Mouse (Mus musculus): ENCODE measurements around the gene Ifrd2. TPM values are rescaled to one million over a fixed set of nuclear protein-coding genes. Genes with fewer than 3 reads are reported as not detected.
A peak's percentile ranks its signal among the peaks of the same experiment; 100 is the strongest.
"Not testable (repeated sequence)": the region's sequence is repeated elsewhere in the genome, so short reads cannot be mapped to it uniquely, and the experiment has no call there.

Ifrd2 gene
- total RNA-seq, 2 experiments from 2014 or later = 36.9 to 40.7 TPM

GRCm38 (mm10) chr9:107571534-107572326, 15.7 kb upstream of the Ifrd2 start:
- intact Hi-C loops (cut with DNase I) = no loop called here
- DNase-seq = no peak

- no peak for DNase-seq
- intact Hi-C loops (cut with DNase I) = no loop called here
Observed at GRCm38 (mm10) chr9:107572327-107572662, 15.1 kb upstream of the Ifrd2 start.

- DNase-seq; intact Hi-C loops (cut with DNase I): not testable (repeated sequence)
Observed at GRCm38 (mm10) chr9:107573774-107574173, 13.7 kb upstream of the Ifrd2 start.

GRCm38 (mm10) chr9:107575579-107576356, 11.7 kb upstream of the Ifrd2 start:
- intact Hi-C loops (cut with DNase I) = no loop called here

GRCm38 (mm10) chr9:107576357-107577107, 10.9 kb upstream of the Ifrd2 start, which contains the start of gene Hyal1:
TSS of gene Hyal1 (plus strand) at chr9:107576927.
- DNase-seq = peak; percentile 88 to 90
- intact Hi-C loops (cut with DNase I) = no loop called here

More at GRCm38 (mm10) chr9:107575579-107576356, 11.7 kb upstream of the Ifrd2 start:
- DNase-seq = no peak

- intact Hi-C loops (cut with DNase I) = no loop called here
- no peak for DNase-seq
Observed at GRCm38 (mm10) chr9:107577871-107578270, 9.6 kb upstream of the Ifrd2 start.

GRCm38 (mm10) chr9:107578587-107578986, 8.9 kb upstream of the Ifrd2 start, which contains the start of gene Naa80:
TSS of gene Naa80 (plus strand) at chr9:107578887.
- no peak for DNase-seq
- intact Hi-C loops (cut with DNase I) = no loop called here

GRCm38 (mm10) chr9:107579023-107579900, 8.2 kb upstream of the Ifrd2 start:
- intact Hi-C loops (cut with DNase I) = no loop called here
- no peak for DNase-seq

- intact Hi-C loops (cut with DNase I) = no loop called here
- peak; percentile 95 for DNase-seq
Observed at GRCm38 (mm10) chr9:107580501-107581317, 6.7 kb upstream of the Ifrd2 start, which contains the start of gene Hyal3. TSS of gene Hyal3 (plus strand) at chr9:107580818.

- intact Hi-C loops (cut with DNase I) = no loop called here
Observed at GRCm38 (mm10) chr9:107581584-107581983, 5.9 kb upstream of the Ifrd2 start.

GRCm38 (mm10) chr9:107582509-107583062, 4.9 kb upstream of the Ifrd2 start:
- no peak for DNase-seq
- intact Hi-C loops (cut with DNase I) = no loop called here

More at GRCm38 (mm10) chr9:107581584-107581983, 5.9 kb upstream of the Ifrd2 start:
- DNase-seq = no peak

GRCm38 (mm10) chr9:107583174-107583573, 4.3 kb upstream of the Ifrd2 start:
- DNase-seq = no peak
- intact Hi-C loops (cut with DNase I) = no loop called here

GRCm38 (mm10) chr9:107586504-107586903, 938 bp upstream of the Ifrd2 start:
- intact Hi-C loops (cut with DNase I) = no loop called here
- DNase-seq = no peak

- peak in 1 of 2 experiments; percentile 74 for DNase-seq
- intact Hi-C loops (cut with DNase I) = no loop called here
Observed at GRCm38 (mm10) chr9:107587833-107588639, 594 bp downstream of the Ifrd2 start.

GRCm38 (mm10) chr9:107590058-107590772, 2.8 kb downstream of the Ifrd2 start:
- peak; percentile 63 to 70 for DNase-seq
- intact Hi-C loops (cut with DNase I) = no loop called here

- intact Hi-C loops (cut with DNase I) = no loop called here
- DNase-seq = no peak
Observed at GRCm38 (mm10) chr9:107590773-107591060, 3.3 kb downstream of the Ifrd2 start.
